Mouse (Mus musculus) lung, postnatal 0 days (tissue): Measurements from ENCODE around the gene Pi16.

Experiments
- CTCF ChIP-seq: IDR thresholded peaks from 2 replicates; pipeline ENCODE4 v1.5.1; 2016; ENCODE audit warnings: antibody characterized with exemption, mild to moderate bottlenecking
- EP300 ChIP-seq: IDR thresholded peaks from 2 replicates; pipeline ENCODE4 v1.6.1; 2016; ENCODE audit warnings: antibody characterized with exemption, mild to moderate bottlenecking, control low read depth

- 0 out of 2 replicates have a peak, but pooled peaks have one; percentile 5 for TF ChIP-seq CTCF
- no peak for TF ChIP-seq EP300
These were observed 13.4 kb downstream of the Pi16 start for GRCm38 (mm10) chr17:29330671-29331410.
